Mouse (Mus musculus) C2C12 (cell line): ENCODE results near the gene Cdc42bpa. TPM values are rescaled to one million over a fixed set of nuclear protein-coding genes. Genes with fewer than 3 reads are reported as not detected.

Source experiments
- H3K27me3 ChIP-seq: one replicate; pipeline ENCODE4 v1.6.1; 2011; ENCODE audit not compliant: control insufficient read depth, insufficient read depth, insufficient read length
- H3K36me3 ChIP-seq: one replicate; pipeline ENCODE4 v1.6.1; 2011; ENCODE audit not compliant: control insufficient read depth, insufficient read depth
- H3K4me3 ChIP-seq: one replicate; pipeline ENCODE4 v1.5.1; 2011; ENCODE audit warnings: mild to moderate bottlenecking, control low read depth; ENCODE audit not compliant: poor library complexity, insufficient read depth, severe bottlenecking
- H3K79me2 ChIP-seq: one replicate; pipeline ENCODE4 v1.6.1; 2011; ENCODE audit not compliant: control insufficient read depth, insufficient read depth
- H3K79me3 ChIP-seq: one replicate; pipeline ENCODE4 v1.6.1; 2011; ENCODE audit warnings: low read depth, control low read depth
- H3ac ChIP-seq: one replicate; pipeline ENCODE3; 2011; ENCODE audit warnings: low read depth; ENCODE audit not compliant: control insufficient read depth, insufficient read length
- CEBPB ChIP-seq: IDR thresholded peaks from one replicate; pipeline ENCODE4 v1.6.1; 2011; ENCODE audit warnings: low read depth, mild to moderate bottlenecking, control low read depth, moderate library complexity
- CTCF ChIP-seq: IDR thresholded peaks from one replicate; pipeline ENCODE4 v1.5.1; 2011; ENCODE audit not compliant: control insufficient read depth, insufficient read depth, insufficient read length
- FOSL1 ChIP-seq: IDR thresholded peaks from one replicate; pipeline ENCODE4 v1.8.0; 2011; ENCODE audit warnings: mild to moderate bottlenecking, low read length; ENCODE audit not compliant: poor library complexity, insufficient read depth, severe bottlenecking
- MAX ChIP-seq: IDR thresholded peaks from one replicate; pipeline ENCODE4 v1.6.1; 2011; ENCODE audit warnings: mild to moderate bottlenecking, control low read depth
- MYOD1 ChIP-seq: IDR thresholded peaks from one replicate; pipeline ENCODE4 v1.6.1; 2011; ENCODE audit warnings: low read depth; ENCODE audit not compliant: control insufficient read depth, insufficient read length
- MYOG ChIP-seq: IDR thresholded peaks from one replicate; pipeline ENCODE4 v1.6.1; 2011; ENCODE audit not compliant: control insufficient read depth, insufficient read length; ENCODE audit errors: extremely low read depth
- USF1 ChIP-seq: IDR thresholded peaks from one replicate; pipeline ENCODE4 v1.6.1; 2011; ENCODE audit warnings: low read depth, mild to moderate bottlenecking, control low read depth, moderate library complexity
- polyA plus RNA-seq: library from polyadenylated mRNA; unstranded; fragments of >200 nt; fragmentation: generic; extraction: Trizol; gene quantifications from one replicate; pipeline ENCODE4 v1.2.1, GENCODE M21; 2012; ENCODE audit warnings: missing spikeins

Cdc42bpa gene
- polyA plus RNA-seq, 1 experiment = 10.7 TPM

DNA sequence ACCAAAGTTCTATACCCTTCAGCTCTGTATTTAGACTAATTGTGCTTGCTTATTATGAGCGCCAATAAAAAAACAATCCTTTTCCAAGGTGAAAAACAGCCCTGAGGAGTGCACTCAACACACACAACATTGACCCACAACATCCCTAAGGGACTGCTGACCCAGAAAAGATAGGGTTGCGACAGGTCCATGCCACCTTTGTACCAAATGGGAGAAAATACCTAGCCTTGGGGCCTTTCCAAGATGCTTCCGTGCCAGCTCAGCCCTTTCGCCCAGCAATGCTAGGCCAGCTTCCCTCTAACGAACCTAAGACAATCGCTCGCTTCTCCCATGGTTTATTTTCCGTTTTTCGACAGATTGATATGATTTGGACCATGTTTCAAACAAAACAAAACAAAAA is 236.2 kb downstream of the Cdc42bpa start:
- no peaks in the 10 kb centered on the region for H3K79me2 ChIP-seq
- H3K4me3 ChIP-seq = no peak overlapping the region
- H3ac ChIP-seq = no peak overlapping the region
- TF ChIP-seq MYOG (no peak), FOSL1 (no peak), CTCF (no peak), CEBPB (no peak)
- H3K79me3 ChIP-seq = no peaks in the 10 kb centered on the region
- no peaks in the 10 kb centered on the region for H3K36me3 ChIP-seq
- peaks cover 22% of the 10 kb centered on the region for H3K27me3 ChIP-seq

GRCm38 (mm10) chr1:180197956-180198355 is 237.7 kb downstream of the Cdc42bpa start:
- H3K36me3 ChIP-seq = no peaks in the 10 kb centered on the region
- H3K79me3 ChIP-seq = no peaks in the 10 kb centered on the region
- H3K4me3 ChIP-seq = no peak overlapping the region
- TF ChIP-seq CTCF = no peak
- TF ChIP-seq MYOG = no peak
- no peak for TF ChIP-seq MYOD1
- no peak for TF ChIP-seq FOSL1
- TF ChIP-seq CEBPB = no peak
- no peak for TF ChIP-seq USF1
- no peak for TF ChIP-seq MAX
- no peaks in the 10 kb centered on the region for H3K79me2 ChIP-seq
- no peak overlapping the region for H3ac ChIP-seq
- H3K27me3 ChIP-seq = peaks cover 7% of the 10 kb centered on the region

- Histone ChIP-seq H3K27me3 (peaks cover 6% of the 10 kb centered on the region), H3K36me3 (no peaks in the 10 kb centered on the region), H3K79me3 (no peaks in the 10 kb centered on the region), H3K4me3 (no peak within 1 kb of the TSS), H3ac (no peak within 1 kb of the TSS), H3K79me2 (no peaks in the 10 kb centered on the region)
- TF ChIP-seq MYOG (no peak), MYOD1 (peak; percentile 18)
Observed at GRCm38 (mm10) chr1:180198959-180199714, 238.9 kb downstream of the Cdc42bpa start, which contains the start of gene Coq8a. Gene Coq8a, minus strand, starts transcription at chr1:180199602.

- peaks cover 4% of the 10 kb centered on the region for H3K27me3 ChIP-seq
- H3K79me2 ChIP-seq = no peaks in the 10 kb centered on the region
- TF ChIP-seq USF1 = no peak
- no peak for TF ChIP-seq CEBPB
- TF ChIP-seq MAX = no peak
- no peak for TF ChIP-seq FOSL1
- TF ChIP-seq CTCF = no peak
- TF ChIP-seq MYOG = no peak
- no peak for TF ChIP-seq MYOD1
- H3K36me3 ChIP-seq = no peaks in the 10 kb centered on the region
- H3K4me3 ChIP-seq = no peak overlapping the region
- no peak overlapping the region for H3ac ChIP-seq
- no peaks in the 10 kb centered on the region for H3K79me3 ChIP-seq
Observed at GRCm38 (mm10) chr1:180199715-180200050, 239.4 kb downstream of the Cdc42bpa start.

DNA sequence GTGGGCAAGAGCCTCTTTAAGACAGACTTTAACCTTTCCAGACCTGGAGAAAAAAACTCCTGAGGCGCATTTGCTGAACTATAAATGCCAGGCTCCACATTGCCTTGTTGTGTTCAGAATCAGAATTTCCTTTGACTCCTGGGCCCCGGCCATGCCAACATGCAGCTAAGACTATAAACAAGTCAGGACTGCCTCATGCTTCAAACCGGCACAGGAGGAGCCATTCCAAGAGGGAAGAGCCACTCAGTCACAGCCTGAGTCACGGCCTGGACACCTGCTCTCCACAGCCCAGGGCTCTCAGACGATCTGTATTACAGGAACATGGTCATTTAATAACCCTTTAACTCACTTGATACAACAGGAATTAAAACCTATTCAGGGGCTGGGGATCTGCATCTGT is 240.4 kb downstream of the Cdc42bpa start:
- TF ChIP-seq CTCF (no peak), FOSL1 (no peak)
- Histone ChIP-seq H3K36me3 (no peaks in the 10 kb centered on the region), H3K79me2 (no peaks in the 10 kb centered on the region), H3K4me3 (no peak overlapping the region), H3K79me3 (no peaks in the 10 kb centered on the region), H3ac (no peak overlapping the region), H3K27me3 (peaks cover 4% of the 10 kb centered on the region)

DNA sequence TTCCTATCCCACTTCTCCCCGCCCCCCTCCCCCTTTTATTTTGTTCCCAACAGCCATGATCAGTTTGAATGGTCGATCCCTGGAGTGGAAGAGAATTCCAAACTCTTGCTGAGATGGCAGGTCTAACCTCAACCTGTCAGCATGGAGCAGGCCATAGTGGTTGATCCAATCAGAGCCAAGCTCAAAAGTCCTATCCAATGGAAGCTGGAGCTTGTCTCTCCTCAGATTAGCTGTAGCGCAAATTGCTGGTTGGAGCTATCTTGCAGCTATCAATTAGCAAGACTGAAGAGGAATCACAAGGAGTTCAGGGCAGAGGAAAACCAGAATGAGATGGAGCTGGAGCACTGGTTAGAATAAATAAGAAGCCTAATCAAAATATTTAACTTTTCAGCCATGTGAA is 248.1 kb downstream of the Cdc42bpa start:
- Histone ChIP-seq H3K79me2 (no peaks in the 10 kb centered on the region), H3K79me3 (no peaks in the 10 kb centered on the region), H3K4me3 (no peak overlapping the region), H3K27me3 (peaks cover 14% of the 10 kb centered on the region), H3ac (no peak overlapping the region), H3K36me3 (no peaks in the 10 kb centered on the region)
- TF ChIP-seq CTCF (no peak), FOSL1 (no peak), MYOD1 (no peak), USF1 (no peak), CEBPB (no peak), MAX (no peak), MYOG (no peak)
